Mouse (Mus musculus): Measurements from ENCODE around the gene Als2cl.

DNA sequence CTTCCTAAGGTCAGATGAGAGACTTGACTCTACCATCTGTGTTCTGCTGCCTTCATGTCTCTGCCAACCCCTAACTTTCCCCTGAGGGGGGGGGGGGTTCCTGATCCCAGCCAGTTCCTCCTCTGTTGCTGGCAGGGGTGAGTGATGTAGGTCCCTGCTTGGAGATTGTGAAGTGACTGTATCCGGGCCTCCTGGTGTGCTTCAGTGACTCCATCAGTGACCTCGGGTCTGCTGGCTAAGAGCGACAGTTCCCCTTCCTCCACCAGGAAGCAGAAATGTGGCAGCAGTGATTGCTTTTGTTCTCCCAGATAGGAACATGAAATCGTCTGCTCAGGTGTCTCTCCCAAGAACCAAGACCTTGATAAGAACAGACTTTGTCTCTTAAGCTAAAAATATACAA lies 22.8 kb upstream of the Als2cl start:
- TF ChIP-seq CTCF (IDR thresholded peaks at IDR 0.05; ENCODE audit: low read depth) (no peak), EP300 (optimal IDR thresholded peaks at IDR 0.05) (no peak)

Data from stomach, postnatal 0 days (tissue).